Mouse (Mus musculus) bone marrow, adult 2 months (tissue): ENCODE results near the gene Sh3pxd2a.

Experiments used
- CTCF ChIP-seq: fragments of 200-500 bp; IDR thresholded peaks from 2 replicates; pipeline ENCODE4 v1.5.1; 2011; ENCODE audit warnings: low read length, control low read depth; ENCODE audit not compliant: control insufficient read depth, insufficient read depth
- POLR2A ChIP-seq: fragments of 200-500 bp; IDR thresholded peaks from 2 replicates; pipeline ENCODE4 v1.6.1; 2011; ENCODE audit warnings: low read depth, mild to moderate bottlenecking, control low read depth, low read length, borderline replicate concordance; ENCODE audit not compliant: control insufficient read depth

GRCm38 (mm10) chr19:47302191-47302852, 161.9 kb downstream of the Sh3pxd2a start:
- TF ChIP-seq CTCF (no peak), POLR2A (no peak)
